19 mouse cellular contexts compared by ENCODE assay signal in genomic region chr11:60706076-60706475, GRCm38 (mm10). TPM values are rescaled to one million over a fixed set of nuclear protein-coding genes. Genes with fewer than 3 reads are reported as not detected.
DNase-seq lines count a peak whose midpoint lies in the region; ATAC-seq lines count a peak whose summit lies in the region.
"Had no signal": no experiment of that assay in that cellular context is flagged by ENCODE, and none has a peak within 500 bp of the region (broad histone marks: within the 10 kb centered on the region; RNA-seq: fewer than 3 reads in every experiment).

No protein-coding gene starts in this region.

- H3K27ac ChIP-seq in heart, embryonic 11.5 days (ENCODE audit: low read depth, low read length), result no peak overlapping the region
- H3K27ac ChIP-seq: embryonic facial prominence, embryonic 12.5 days; forebrain, embryonic 15.5 days; heart, embryonic 10.5 days; limb, embryonic 15.5 days had no signal

- WGBS in heart, embryonic 11.5 days (ENCODE audit: insufficient replicate concordance), result 92% methylated on average over 7 of the region's 7 CpGs

- H3K9ac ChIP-seq in heart, embryonic 11.5 days (ENCODE audit: low read depth, low read length), result no peak overlapping the region
- H3K9ac ChIP-seq: embryonic facial prominence, embryonic 12.5 days; forebrain, embryonic 15.5 days; limb, embryonic 15.5 days had no signal

- H3K27me3 ChIP-seq in heart, embryonic 11.5 days (ENCODE audit: control insufficient read depth, insufficient read depth, low read length), result no peaks in the 10 kb centered on the region
- H3K27me3 ChIP-seq: embryonic facial prominence, embryonic 12.5 days; forebrain, embryonic 15.5 days; limb, embryonic 15.5 days had no signal

- no peak overlapping the region for H3K4me2 ChIP-seq in heart, embryonic 11.5 days
- H3K4me2 ChIP-seq: embryonic facial prominence, embryonic 12.5 days; forebrain, embryonic 15.5 days; limb, embryonic 15.5 days had no signal

- H3K9me3 ChIP-seq in heart, embryonic 11.5 days (replicated peaks; ENCODE audit: control insufficient read depth, low read length), result no peaks in the 10 kb centered on the region
- H3K9me3 ChIP-seq: embryonic facial prominence, embryonic 12.5 days; forebrain, embryonic 15.5 days; G1E; heart, embryonic 10.5 days; limb, embryonic 15.5 days had no signal

- H3K4me1 ChIP-seq in heart, embryonic 11.5 days (ENCODE audit: control insufficient read depth, insufficient read depth, low read length), result peaks cover 8% of the 10 kb centered on the region

- DNase-seq in adrenal gland, adult (ENCODE audit: inconsistent age in 2 of 2, low spot score in 1 of 2), result peak; percentile 2 to 32
- no peak for DNase-seq in adrenal gland, postnatal 25 days
- peak; percentile 90 for DNase-seq in heart, adult 11 months
- DNase-seq in layer of hippocampus, adult 8-10 months (ENCODE audit: low spot score in 2 of 2), result peak; percentile 2 to 8
- DNase-seq in layer of hippocampus, postnatal 25 days (ENCODE audit: extremely low spot score in 1 of 2, low spot score in 1 of 2), result no peak
- peak; percentile 15 to 28 for DNase-seq in right cerebral cortex, postnatal 10 days (ENCODE audit: low spot score in 2 of 2)
- no peak for DNase-seq in right cerebral cortex, postnatal 4 days
- DNase-seq: heart, postnatal 14 days; kidney, adult 2 months; thymus, postnatal 14 days had no signal

- H3K36me3 ChIP-seq in heart, embryonic 11.5 days (ENCODE audit: control insufficient read depth, insufficient read depth, low read length), result peaks cover 54% of the 10 kb centered on the region

- ATAC-seq in heart, embryonic 11.5 days (replicated peaks; ENCODE audit: insufficient number of reproducible peaks, low FRiP score, low TSS enrichment), result no peak
- ATAC-seq: CD4-positive, CD25-positive, alpha-beta regulatory T cell, adult 4 months; forebrain, embryonic 15.5 days; hindbrain, embryonic 16.5 days; midbrain, embryonic 16.5 days had no signal

- no peak overlapping the region for H3K4me3 ChIP-seq in heart, embryonic 11.5 days (ENCODE audit: low read depth, low read length)
- H3K4me3 ChIP-seq: embryonic facial prominence, embryonic 12.5 days; forebrain, embryonic 15.5 days; heart, embryonic 10.5 days; limb, embryonic 15.5 days had no signal

RNA-seq across cellular contexts. Expression of gene Llgl1, which starts 6.6 kb away (rescaled TPM):
- total RNA-seq in adrenal gland, postnatal 25 days (2021), result 25.6 and 28.6 TPM in 2 replicates
- 32.6 and 40.7 TPM in 2 replicates for polyA plus RNA-seq in heart, embryonic 11.5 days (2014; fragmentation: Nextera tagmentation; extraction: Ambion mirVana)
- total RNA-seq in layer of hippocampus, adult 8-10 months (2022), result 10 to 100 TPM; 40.1 to 49.3 (median 43.9) TPM
- total RNA-seq in layer of hippocampus, postnatal 25 days (2021), result 10 to 100 TPM; 51.7 to 53.8 TPM

RNA-seq across cellular contexts. Expression of gene Flii, which starts 21.0 kb away (rescaled TPM):
- total RNA-seq in adrenal gland, postnatal 25 days (2021), result 167 and 175 TPM in 2 replicates
- polyA plus RNA-seq in heart, embryonic 11.5 days (2014; fragmentation: Nextera tagmentation; extraction: Ambion mirVana), result 63.6 and 79.5 TPM in 2 replicates
- total RNA-seq in layer of hippocampus, adult 8-10 months (2022), result 10 to 100 TPM; 66.4 to 79.1 (median 71.5) TPM
- total RNA-seq in layer of hippocampus, postnatal 25 days (2021), result 10 to 100 TPM; 56.8 to 59.6 TPM

RNA-seq across cellular contexts. Expression of gene Mief2, which starts 22.1 kb away (rescaled TPM):
- 39.8 and 45.0 TPM in 2 replicates for total RNA-seq in adrenal gland, postnatal 25 days (2021)
- 14.4 and 18.4 TPM in 2 replicates for polyA plus RNA-seq in heart, embryonic 11.5 days (2014; fragmentation: Nextera tagmentation; extraction: Ambion mirVana)
- total RNA-seq in layer of hippocampus, adult 8-10 months (2022), result 10 to 100 TPM; 20.8 to 22.8 (median 21.8) TPM
- total RNA-seq in layer of hippocampus, postnatal 25 days (2021), result 10 to 100 TPM; 22.8 to 26.1 TPM

Comparison
In these comparisons a context has a peak if more than half of its experiments do, and no peak if none do; other contexts are left out.
1. DNase-seq: peak in adrenal gland, adult (2 of 2), heart, adult 11 months (single experiment), layer of hippocampus, adult 8-10 months (2 of 2) and right cerebral cortex, postnatal 10 days (2 of 2); none in adrenal gland, postnatal 25 days (single experiment), layer of hippocampus, postnatal 25 days (0 of 2) and right cerebral cortex, postnatal 4 days (single experiment).